Mouse (Mus musculus): ENCODE data around the gene Clk3. TPM values are rescaled to one million over a fixed set of nuclear protein-coding genes. Genes with fewer than 3 reads are reported as not detected.

Gene Clk3
- polyA plus RNA-seq, 2 experiments, result 88.0 to 136 TPM

DNA sequence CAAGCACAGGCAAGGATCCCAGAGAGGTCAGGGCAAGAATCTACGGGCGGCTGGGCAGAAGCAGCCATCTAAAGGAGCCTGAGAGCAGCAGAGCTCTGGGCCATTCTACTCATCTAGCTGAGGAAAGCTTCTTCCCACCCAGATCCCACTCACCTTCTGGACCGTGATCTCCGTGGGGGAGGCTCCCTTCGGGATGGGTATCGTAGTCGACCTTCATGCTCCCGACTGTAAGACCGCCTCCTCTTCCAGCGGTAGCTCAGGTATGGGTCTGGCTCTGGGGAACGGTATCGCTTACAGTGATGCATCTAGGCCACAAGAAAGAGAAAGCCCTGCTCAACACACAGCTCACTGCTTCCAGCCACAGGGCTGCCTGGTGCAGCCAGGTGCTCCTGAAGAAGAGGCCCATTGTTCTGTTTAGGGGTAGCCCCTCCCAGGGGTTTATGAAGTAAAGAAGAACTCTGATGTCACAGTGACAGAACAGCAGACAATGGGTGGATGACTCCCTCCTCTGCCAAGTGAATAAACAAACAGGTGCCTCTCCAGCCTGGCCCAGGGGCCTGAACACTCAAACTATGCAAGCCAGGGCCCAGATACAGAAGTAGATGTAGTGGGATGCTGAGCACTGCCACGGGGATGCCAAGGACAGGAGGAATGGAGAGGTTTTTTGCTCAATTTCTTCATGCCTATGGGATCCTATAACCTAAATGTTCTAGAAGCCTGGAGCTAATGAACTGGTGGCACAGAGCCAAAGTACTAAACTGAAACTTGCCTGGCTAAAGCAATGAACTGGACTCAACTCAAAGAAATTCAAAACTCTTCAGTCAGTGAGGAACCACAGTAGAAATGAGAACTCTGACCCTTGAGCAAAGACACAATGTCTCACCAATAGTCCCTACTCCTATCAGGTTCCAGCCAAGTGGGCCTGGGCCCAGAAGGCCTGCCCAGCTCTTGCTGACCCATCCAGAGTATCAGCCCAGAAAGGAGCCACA lies 3.8 kb downstream of the Clk3 start:
- H3K27ac ChIP-seq, result peak overlapping the region; percentile 89
- peak overlapping the region; percentile 87 to 88 for H3K4me3 ChIP-seq (ENCODE audit: insufficient read depth in 1 of 2, low read depth in 2 of 2, low read length in 2 of 2)
- H3K4me1 ChIP-seq (replicated peaks; ENCODE audit: control insufficient read depth in 2 of 2, insufficient read depth in 2 of 2, low read length in 1 of 2), result peaks cover 57 to 62% of the 10 kb centered on the region in 2 experiments
- ATAC-seq (ENCODE audit: insufficient read depth) (no peak), DNase-seq (ENCODE audit: low read depth in 3 of 3, low spot score in 3 of 3) (no peak)
- H3K4me2 ChIP-seq (ENCODE audit: low read depth), result peak overlapping the region; percentile 87
- WGBS (ENCODE audit: insufficient replicate concordance), result 90% methylated on average over 13 of the region's 13 CpGs
- no peaks in the 10 kb centered on the region for H3K27me3 ChIP-seq (ENCODE audit: control insufficient read depth, insufficient read depth, low read length)
- no peaks in the 10 kb centered on the region for H3K9me3 ChIP-seq (ENCODE audit: control insufficient read depth, low read length)
- peaks cover 56% of the 10 kb centered on the region for H3K36me3 ChIP-seq (replicated peaks; ENCODE audit: control insufficient read depth, insufficient read depth, low read depth)
- TF ChIP-seq EP300 (IDR thresholded peaks at IDR 0.05; ENCODE audit: low read depth) (no peak), CTCF (IDR thresholded peaks at IDR 0.05; ENCODE audit: low read depth) (no peak)
- H3K9ac ChIP-seq (replicated peaks), result peak overlapping the region; percentile 99

- H3K36me3 ChIP-seq (replicated peaks; ENCODE audit: control insufficient read depth, insufficient read depth, low read depth), result peaks cover 67% of the 10 kb centered on the region
Observed at GRCm38 (mm10) chr9:57760416-57761146, 5.1 kb downstream of the Clk3 start.

GRCm38 (mm10) chr9:57759289-57759688 lies 6.4 kb downstream of the Clk3 start:
- Histone ChIP-seq H3K27ac (peak overlapping the region; percentile 90), H3K4me2 (ENCODE audit: low read depth) (peak overlapping the region; percentile 63), H3K9me3 (ENCODE audit: control insufficient read depth, low read length) (no peaks in the 10 kb centered on the region), H3K4me1 (replicated peaks; ENCODE audit: control insufficient read depth in 2 of 2, insufficient read depth in 2 of 2, low read length in 1 of 2) (peaks cover 48 to 54% of the 10 kb centered on the region in 2 experiments), H3K36me3 (replicated peaks; ENCODE audit: control insufficient read depth, insufficient read depth, low read depth) (peaks cover 80% of the 10 kb centered on the region), H3K4me3 (ENCODE audit: insufficient read depth in 1 of 2, low read depth in 2 of 2, low read length in 2 of 2) (peak overlapping the region; percentile 12 to 34; a peak in 3 of 4 replicates), H3K27me3 (ENCODE audit: control insufficient read depth, insufficient read depth, low read length) (no peaks in the 10 kb centered on the region), H3K9ac (replicated peaks) (peak overlapping the region; percentile 53)
- ATAC-seq (ENCODE audit: insufficient read depth) (peak; percentile 42), DNase-seq (ENCODE audit: low read depth in 3 of 3, low spot score in 3 of 3) (peak; percentile 62 to 65 (median 62))
- TF ChIP-seq EP300 (IDR thresholded peaks at IDR 0.05; ENCODE audit: low read depth) (peak; percentile 23; the same call in 1 of the 2 replicates), CTCF (IDR thresholded peaks at IDR 0.05; ENCODE audit: low read depth) (peak; percentile 100)
- WGBS (ENCODE audit: insufficient replicate concordance), result 12% methylated on average over 6 of the region's 6 CpGs

More at GRCm38 (mm10) chr9:57760416-57761146, 5.1 kb downstream of the Clk3 start:
- DNase-seq (ENCODE audit: low read depth in 3 of 3, low spot score in 3 of 3) (no peak), ATAC-seq (ENCODE audit: insufficient read depth) (no peak)
- Histone ChIP-seq H3K4me3 (ENCODE audit: insufficient read depth in 1 of 2, low read depth in 2 of 2, low read length in 2 of 2) (peak overlapping the region in 1 of 2 experiments; percentile 12; a peak in 2 of 4 replicates), H3K9ac (replicated peaks) (peak overlapping the region; percentile 27), H3K27ac (peak overlapping the region; percentile 90), H3K9me3 (ENCODE audit: control insufficient read depth, low read length) (no peaks in the 10 kb centered on the region), H3K27me3 (ENCODE audit: control insufficient read depth, insufficient read depth, low read length) (no peaks in the 10 kb centered on the region), H3K4me2 (ENCODE audit: low read depth) (peak overlapping the region; percentile 63), H3K4me1 (replicated peaks; ENCODE audit: control insufficient read depth in 2 of 2, insufficient read depth in 2 of 2, low read length in 1 of 2) (peaks cover 48 to 54% of the 10 kb centered on the region in 2 experiments)
- WGBS (ENCODE audit: insufficient replicate concordance), result 96% methylated on average over 24 of the region's 24 CpGs
- TF ChIP-seq EP300 (IDR thresholded peaks at IDR 0.05; ENCODE audit: low read depth), result no peak
- TF ChIP-seq CTCF (IDR thresholded peaks at IDR 0.05; ENCODE audit: low read depth), result no peak

DNA sequence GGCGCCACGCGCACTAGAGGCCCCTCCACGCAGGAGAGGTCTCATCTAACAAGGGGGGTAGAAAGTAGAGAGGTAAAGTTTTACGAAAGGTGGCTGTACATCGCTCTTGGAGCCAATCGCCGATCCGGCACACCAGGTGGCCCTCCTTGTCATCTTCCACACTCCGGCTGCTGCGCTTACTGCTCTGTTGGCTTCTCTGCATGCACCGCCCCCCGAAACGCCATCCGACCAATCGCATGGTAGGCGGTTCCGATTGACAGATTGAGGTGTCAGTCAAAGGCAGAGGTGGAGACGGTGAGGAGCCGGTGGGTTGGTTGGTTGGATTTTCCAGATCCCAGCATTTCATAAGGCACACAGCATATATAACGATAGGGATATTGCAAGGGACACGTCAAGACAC lies 7.1 kb downstream of the Clk3 start:
- H3K4me2 ChIP-seq (ENCODE audit: low read depth), result peak overlapping the region; percentile 63
- no peaks in the 10 kb centered on the region for H3K9me3 ChIP-seq (ENCODE audit: control insufficient read depth, low read length)
- ATAC-seq (ENCODE audit: insufficient read depth) (no peak), DNase-seq (ENCODE audit: low read depth in 3 of 3, low spot score in 3 of 3) (no peak)
- H3K9ac ChIP-seq (replicated peaks), result peak overlapping the region; percentile 53
- TF ChIP-seq CTCF (IDR thresholded peaks at IDR 0.05; ENCODE audit: low read depth) (no peak), EP300 (IDR thresholded peaks at IDR 0.05; ENCODE audit: low read depth) (no peak)
- H3K36me3 ChIP-seq (replicated peaks; ENCODE audit: control insufficient read depth, insufficient read depth, low read depth), result peaks cover 88% of the 10 kb centered on the region
- no peaks in the 10 kb centered on the region for H3K27me3 ChIP-seq (ENCODE audit: control insufficient read depth, insufficient read depth, low read length)
- H3K4me1 ChIP-seq (replicated peaks; ENCODE audit: control insufficient read depth in 2 of 2, insufficient read depth in 2 of 2, low read length in 1 of 2), result peaks cover 45 to 52% of the 10 kb centered on the region in 2 experiments
- peak overlapping the region in 1 of 2 experiments; percentile 25; a peak in 2 of 4 replicates for H3K4me3 ChIP-seq (ENCODE audit: insufficient read depth in 1 of 2, low read depth in 2 of 2, low read length in 2 of 2)
- peak overlapping the region; percentile 90 for H3K27ac ChIP-seq
- 87% methylated on average over 22 of the region's 22 CpGs for WGBS (ENCODE audit: insufficient replicate concordance)
